Mouse (Mus musculus) embryonic facial prominence, embryonic 14.5 days (tissue): ENCODE measurements around the gene Melk. TPM values are rescaled to one million over a fixed set of nuclear protein-coding genes. Genes with fewer than 3 reads are reported as not detected.

ENCODE experiments used
- ATAC-seq: fragments of 200-750 bp; cut with Nextera tagmentation; 2 replicates; pipeline ENCODE4 v1.8.0; 2017; ENCODE audit warnings: low read depth, moderate number of reproducible peaks, moderate TSS enrichment
- DNase-seq: peaks from one replicate; pipeline ENCODE4 v3.0.0-alpha.2; 2015; ENCODE audit warnings: low spot score
- H3K27ac ChIP-seq: fragments of 300-500 bp; sonication (generic); replicated peaks from 2 replicates; pipeline ENCODE4 v1.5.1; 2014; ENCODE audit warnings: low read depth, mild to moderate bottlenecking, low read length, moderate library complexity
- H3K27me3 ChIP-seq: fragments of 300-500 bp; sonication (generic); replicated peaks from 2 replicates; pipeline ENCODE4 v1.6.1; 2014; ENCODE audit warnings: low read length; ENCODE audit not compliant: control insufficient read depth, insufficient read depth
- H3K36me3 ChIP-seq: fragments of 300-500 bp; sonication (generic); 2 replicates; pipeline ENCODE4 v1.6.1; 2014; ENCODE audit warnings: low read length, mixed read lengths; ENCODE audit not compliant: control insufficient read depth, insufficient read depth
- H3K4me1 ChIP-seq: fragments of 300-500 bp; sonication (generic); 2 replicates; pipeline ENCODE4 v1.6.1; 2014; ENCODE audit warnings: antibody characterized with exemption, low read length; ENCODE audit not compliant: control insufficient read depth, insufficient read depth
- H3K4me2 ChIP-seq: fragments of 300-500 bp; sonication (generic); 2 replicates; pipeline ENCODE4 v1.6.1; 2014; ENCODE audit warnings: low read depth, mild to moderate bottlenecking, low read length, moderate library complexity, mixed read lengths
- H3K4me3 ChIP-seq: fragments of 300-500 bp; sonication (generic); 2 replicates; pipeline ENCODE4 v1.5.1; 2014; ENCODE audit warnings: low read depth, mild to moderate bottlenecking, low read length
- H3K9ac ChIP-seq: fragments of 300-500 bp; sonication (generic); 2 replicates; pipeline ENCODE4 v1.6.1; 2014; ENCODE audit warnings: low read depth, mild to moderate bottlenecking, low read length, moderate library complexity, mixed read lengths
- H3K9me3 ChIP-seq: fragments of 300-500 bp; sonication (generic); 2 replicates; pipeline ENCODE4 v1.6.1; 2016; ENCODE audit warnings: low read length; ENCODE audit not compliant: control insufficient read depth
- WGBS: fragments of 180-500 bp; shearing (Covaris S2); extraction: QIAGEN DNeasy Blood & Tissue Kit; methylation state at CpG from one replicate; pipeline ENCODE4 v1.1.7; 2014; 5-methylcytosine and 5-hydroxymethylcytosine counted together
- polyA plus RNA-seq: library from polyadenylated mRNA; unstranded; fragments of >200 nt; fragmentation: Nextera tagmentation; extraction: Ambion mirVana; gene quantifications from 2 replicates; pipeline ENCODE4 v1.2.1, GENCODE M21; 2014

Gene Melk
- polyA plus RNA-seq, 1 experiment from 2014 or later: 30.5 TPM

DNA sequence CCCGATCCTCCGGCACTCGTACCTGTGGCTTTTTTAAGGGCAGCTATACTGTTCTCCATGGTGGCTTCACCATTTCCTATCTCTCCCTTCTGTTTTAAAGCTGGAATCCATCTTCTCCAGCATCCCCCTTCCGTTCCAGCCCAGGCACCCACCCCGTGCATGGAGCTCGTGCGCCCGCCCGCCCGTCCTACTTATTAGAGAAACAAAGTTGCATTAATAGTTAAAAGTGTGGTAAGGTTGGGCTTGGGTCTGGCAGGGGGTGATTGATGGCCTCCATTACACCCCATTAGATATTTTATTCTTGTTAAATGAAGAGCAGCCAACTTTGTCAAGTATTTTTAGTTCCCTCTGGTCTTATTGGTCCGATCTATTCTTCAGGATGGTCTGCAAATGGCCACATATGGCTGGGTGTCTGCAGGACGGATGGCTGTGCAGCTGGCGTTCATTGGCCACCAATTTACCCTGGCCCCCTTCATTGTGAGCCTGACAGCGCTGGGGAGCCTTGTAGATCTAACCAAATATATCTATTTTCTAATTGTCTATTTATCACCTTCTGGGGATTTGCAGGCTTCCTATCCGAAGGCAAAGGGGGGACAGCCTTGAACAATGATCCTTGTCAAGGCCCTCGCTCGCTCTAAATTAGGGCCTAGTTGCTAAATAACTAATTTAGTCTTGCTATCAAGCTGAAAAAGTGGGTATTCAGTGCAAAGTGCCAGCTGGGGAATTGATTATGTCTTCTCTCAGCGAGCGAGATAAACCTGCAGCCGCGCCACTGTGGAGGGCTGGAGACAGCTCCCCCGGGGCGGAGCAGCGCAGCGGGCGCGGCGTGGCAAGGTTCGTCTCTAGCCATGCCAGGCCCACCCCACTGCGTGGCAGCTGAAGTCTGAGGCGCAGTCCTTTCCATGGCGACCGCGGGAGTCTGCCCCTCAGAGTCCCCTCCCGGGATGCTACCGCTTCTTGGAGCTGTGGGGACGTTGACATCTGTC lies 91.8 kb downstream of the Melk start:
- DNase-seq (no peak), ATAC-seq (no peak)
- H3K4me2 ChIP-seq: no peak overlapping the region

DNA sequence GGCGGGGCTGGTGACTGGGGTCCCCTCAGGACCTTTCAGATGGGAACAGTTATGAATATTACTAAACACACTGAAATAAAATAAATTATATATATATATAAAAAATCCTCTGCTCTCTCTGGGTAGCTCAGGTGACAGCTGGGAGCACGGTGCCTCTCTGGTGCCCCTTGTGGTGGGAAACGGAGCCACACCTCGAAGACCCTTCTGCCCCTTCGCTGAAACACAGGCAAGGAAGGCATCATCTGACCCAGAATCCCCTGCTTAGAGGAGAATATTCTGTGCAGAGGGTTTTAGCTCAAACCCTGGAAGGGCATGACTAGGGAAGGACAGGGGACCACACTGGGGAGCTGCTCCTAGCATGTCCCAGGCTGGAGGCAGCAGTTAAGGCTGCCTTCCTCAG lies 101.9 kb downstream of the Melk start:
- ATAC-seq: no peak
- no peak overlapping the region for H3K4me2 ChIP-seq
- no peak overlapping the region for H3K4me3 ChIP-seq
- no peaks in the 10 kb centered on the region for H3K27me3 ChIP-seq
- 3% methylated on average over 5 of the region's 5 CpGs for WGBS
- DNase-seq: no peak
- H3K36me3 ChIP-seq: no peaks in the 10 kb centered on the region
- H3K27ac ChIP-seq: no peak overlapping the region
- no peaks in the 10 kb centered on the region for H3K4me1 ChIP-seq
- H3K9me3 ChIP-seq: no peaks in the 10 kb centered on the region
- no peak overlapping the region for H3K9ac ChIP-seq

More for the DNA sequence above, 91.8 kb downstream of the Melk start:
- no peaks in the 10 kb centered on the region for H3K36me3 ChIP-seq
- H3K27me3 ChIP-seq: no peaks in the 10 kb centered on the region
- H3K9me3 ChIP-seq: no peaks in the 10 kb centered on the region
- WGBS: 82% methylated on average over 36 of the region's 37 CpGs
- no peak overlapping the region for H3K4me3 ChIP-seq
- no peak overlapping the region for H3K27ac ChIP-seq
- no peaks in the 10 kb centered on the region for H3K4me1 ChIP-seq
- H3K9ac ChIP-seq: no peak overlapping the region

DNA sequence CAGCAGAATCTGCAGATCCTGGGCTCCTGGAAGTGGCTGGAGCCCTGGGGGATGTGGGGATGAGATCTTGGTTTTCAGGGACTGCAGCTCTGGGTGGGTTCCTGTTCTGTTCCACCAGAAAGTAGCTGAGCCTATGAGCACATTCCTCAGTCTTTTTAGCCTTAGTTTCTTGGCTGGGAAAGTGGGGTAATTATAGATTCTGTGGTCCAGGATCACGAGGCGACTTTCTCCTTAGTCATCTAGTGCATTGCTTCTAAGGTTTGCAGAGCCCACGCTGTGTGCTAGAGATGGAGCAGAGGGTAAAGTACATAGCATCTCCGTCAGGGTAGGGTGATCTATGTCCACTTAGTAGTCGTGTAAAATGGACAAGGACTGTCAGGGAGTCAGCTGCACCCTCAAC lies 103.8 kb downstream of the Melk start:
- no peak overlapping the region for H3K4me3 ChIP-seq
- WGBS: 70% methylated on average over 5 of the region's 5 CpGs
- no peak overlapping the region for H3K9ac ChIP-seq
- no peaks in the 10 kb centered on the region for H3K9me3 ChIP-seq
- DNase-seq (peak; percentile 2), ATAC-seq (no peak)
- no peaks in the 10 kb centered on the region for H3K27me3 ChIP-seq
- H3K4me1 ChIP-seq: no peaks in the 10 kb centered on the region
- no peak overlapping the region for H3K4me2 ChIP-seq
- H3K27ac ChIP-seq: no peak overlapping the region
- H3K36me3 ChIP-seq: no peaks in the 10 kb centered on the region

Other genes starting within 250 kb of the Melk start
- gene Gne, start 216.7 kb upstream of the Melk start, polyA plus RNA-seq: 27.6 and 29.0 TPM in 2 replicates
- gene Rnf38, start 67.1 kb upstream of the Melk start, polyA plus RNA-seq: 22.5 and 24.3 TPM in 2 replicates